Mouse (Mus musculus) neural tube, embryonic 12.5 days (tissue): ENCODE data around the gene Ank2. TPM values are rescaled to one million over a fixed set of nuclear protein-coding genes. Genes with fewer than 3 reads are reported as not detected.
A peak's percentile ranks its signal among the peaks of the same experiment; 100 is the strongest.

Source experiments
- ATAC-seq: fragments of 200-750 bp; cut with Nextera tagmentation; 2 replicates; pipeline ENCODE4 v1.8.0; 2017; ENCODE audit warnings: low read depth, mild to moderate bottlenecking, moderate TSS enrichment, moderate library complexity; ENCODE audit not compliant: low FRiP score
- H3K27ac ChIP-seq: fragments of 300-500 bp; sonication (generic); 2 replicates; pipeline ENCODE4 v1.5.1; 2016
- H3K27me3 ChIP-seq: fragments of 300-500 bp; sonication (generic); replicated peaks from 2 replicates; pipeline ENCODE4 v1.6.1; 2016; ENCODE audit warnings: mild to moderate bottlenecking
- H3K36me3 ChIP-seq: fragments of 300-500 bp; sonication (generic); 2 replicates; pipeline ENCODE4 v1.6.1; 2016; ENCODE audit warnings: mild to moderate bottlenecking
- H3K4me1 ChIP-seq: fragments of 300-500 bp; sonication (generic); 2 replicates; pipeline ENCODE4 v1.6.1; 2016
- H3K4me2 ChIP-seq: fragments of 300-500 bp; sonication (generic); replicated peaks from 2 replicates; pipeline ENCODE4 v1.6.1; 2016; ENCODE audit warnings: mild to moderate bottlenecking
- H3K4me3 ChIP-seq: fragments of 300-500 bp; sonication (generic); 2 replicates; pipeline ENCODE4 v1.5.1; 2016
- H3K9ac ChIP-seq: fragments of 300-500 bp; sonication (generic); 2 replicates; pipeline ENCODE4 v1.6.1; 2016; ENCODE audit warnings: mild to moderate bottlenecking
- H3K9me3 ChIP-seq: fragments of 300-500 bp; sonication (generic); 2 replicates; pipeline ENCODE4 v1.6.1; 2016; ENCODE audit warnings: mild to moderate bottlenecking
- WGBS: fragments of 180-500 bp; shearing (Covaris S2); methylation state at CpG from one replicate; pipeline ENCODE4 v1.1.7; 2016; 5-methylcytosine and 5-hydroxymethylcytosine counted together
- polyA plus RNA-seq: library from polyadenylated mRNA; unstranded; fragments of >200 nt; fragmentation: Nextera tagmentation; extraction: Ambion mirVana; gene quantifications from 2 replicates; pipeline ENCODE4 v1.2.1, GENCODE M21; 2016

Gene Ank2
- polyA plus RNA-seq, 1 experiment from 2014 or later, result 95.2 TPM

GRCm38 (mm10) chr3:127208871-127209270, 290.3 kb downstream of the Ank2 start:
- Histone ChIP-seq H3K9ac (no peak overlapping the region), H3K36me3 (no peaks in the 10 kb centered on the region), H3K4me1 (peaks cover 4% of the 10 kb centered on the region), H3K4me3 (no peak overlapping the region), H3K4me2 (no peak overlapping the region), H3K9me3 (no peaks in the 10 kb centered on the region), H3K27ac (no peak overlapping the region), H3K27me3 (no peaks in the 10 kb centered on the region)
- WGBS, result 94% methylated on average over 5 of the region's 5 CpGs
- ATAC-seq, result no peak

GRCm38 (mm10) chr3:127205883-127206434, 293.2 kb downstream of the Ank2 start:
- 87% methylated on average over 5 of the region's 5 CpGs for WGBS
- Histone ChIP-seq H3K9me3 (no peaks in the 10 kb centered on the region), H3K36me3 (no peaks in the 10 kb centered on the region), H3K4me1 (0 out of 2 replicates have a peak, but pooled peaks cover 1% of the 10 kb centered on the region), H3K4me2 (no peak overlapping the region), H3K9ac (no peak overlapping the region), H3K27me3 (no peaks in the 10 kb centered on the region), H3K27ac (no peak overlapping the region), H3K4me3 (no peak overlapping the region)
- no peak for ATAC-seq

- no peak overlapping the region for H3K4me3 ChIP-seq
- ATAC-seq, result no peak
- 45% methylated on average over 11 of the region's 11 CpGs for WGBS
- no peak overlapping the region for H3K4me2 ChIP-seq
- H3K4me1 ChIP-seq, result 0 out of 2 replicates have a peak, but pooled peaks cover 2% of the 10 kb centered on the region
- H3K9me3 ChIP-seq, result no peaks in the 10 kb centered on the region
- H3K27me3 ChIP-seq, result no peaks in the 10 kb centered on the region
- no peak overlapping the region for H3K27ac ChIP-seq
- H3K36me3 ChIP-seq, result no peaks in the 10 kb centered on the region
- H3K9ac ChIP-seq, result no peak overlapping the region
These were observed 296.6 kb downstream of the Ank2 start for GRCm38 (mm10) chr3:127202484-127203115.

DNA sequence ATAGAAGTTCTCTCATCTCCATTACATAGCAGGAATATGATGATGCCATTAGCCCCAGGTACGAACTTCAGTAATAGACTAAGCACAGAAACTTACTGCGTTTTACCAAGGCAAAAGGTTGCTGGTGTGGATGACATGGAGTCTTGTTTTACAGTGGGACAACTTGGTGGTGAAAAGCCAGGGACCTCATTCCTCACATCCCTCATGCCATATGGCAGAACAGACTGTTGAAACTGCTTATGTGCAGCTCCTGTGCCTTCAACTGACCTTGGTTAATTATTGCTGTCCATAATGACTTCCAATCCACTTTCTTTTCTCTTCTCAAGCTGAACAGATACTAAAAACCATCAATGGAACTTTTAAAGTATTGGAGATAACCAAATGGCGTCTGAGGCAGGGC, 298.4 kb downstream of the Ank2 start:
- no peak overlapping the region for H3K4me2 ChIP-seq
- H3K9me3 ChIP-seq, result no peaks in the 10 kb centered on the region
- no peaks in the 10 kb centered on the region for H3K36me3 ChIP-seq
- 68% methylated on average over 3 of the region's 3 CpGs for whole genome bisulfite sequencing
- no peak overlapping the region for H3K4me3 ChIP-seq
- no peak for ATAC-seq
- H3K27me3 ChIP-seq, result no peaks in the 10 kb centered on the region
- H3K27ac ChIP-seq, result no peak overlapping the region
- no peak overlapping the region for H3K9ac ChIP-seq
- H3K4me1 ChIP-seq, result 0 out of 2 replicates have a peak, but pooled peaks cover 2% of the 10 kb centered on the region

GRCm38 (mm10) chr3:127199112-127199665, 300.0 kb downstream of the Ank2 start:
- ATAC-seq, result no peak
- no peaks in the 10 kb centered on the region for H3K9me3 ChIP-seq

GRCm38 (mm10) chr3:127198656-127199055, 300.5 kb downstream of the Ank2 start:
- H3K4me2 ChIP-seq, result no peak overlapping the region
- ATAC-seq, result no peak
- 87% methylated on average over 7 of the region's 7 CpGs for WGBS
- H3K9ac ChIP-seq, result no peak overlapping the region
- H3K4me3 ChIP-seq, result no peak overlapping the region
- H3K27ac ChIP-seq, result no peak overlapping the region
- H3K36me3 ChIP-seq, result no peaks in the 10 kb centered on the region
- H3K4me1 ChIP-seq, result 0 out of 2 replicates have a peak, but pooled peaks cover 2% of the 10 kb centered on the region
- no peaks in the 10 kb centered on the region for H3K27me3 ChIP-seq
- H3K9me3 ChIP-seq, result no peaks in the 10 kb centered on the region

More at GRCm38 (mm10) chr3:127199112-127199665, 300.0 kb downstream of the Ank2 start:
- H3K4me1 ChIP-seq, result 0 out of 2 replicates have a peak, but pooled peaks cover 2% of the 10 kb centered on the region
- 83% methylated on average over 9 of the region's 9 CpGs for WGBS
- H3K4me3 ChIP-seq, result no peak overlapping the region
- no peaks in the 10 kb centered on the region for H3K36me3 ChIP-seq
- H3K9ac ChIP-seq, result no peak overlapping the region
- H3K4me2 ChIP-seq, result no peak overlapping the region
- no peaks in the 10 kb centered on the region for H3K27me3 ChIP-seq
- H3K27ac ChIP-seq, result no peak overlapping the region

GRCm38 (mm10) chr3:127188789-127189128, 310.4 kb downstream of the Ank2 start:
- no peaks in the 10 kb centered on the region for H3K36me3 ChIP-seq
- H3K9me3 ChIP-seq, result no peaks in the 10 kb centered on the region
- H3K4me3 ChIP-seq, result no peak overlapping the region
- no peak overlapping the region for H3K27ac ChIP-seq
- H3K9ac ChIP-seq, result no peak overlapping the region
- no peaks in the 10 kb centered on the region for H3K27me3 ChIP-seq
- no peak for ATAC-seq
- H3K4me2 ChIP-seq, result no peak overlapping the region
- WGBS, result 94% methylated on average over 5 of the region's 5 CpGs
- H3K4me1 ChIP-seq, result no peaks in the 10 kb centered on the region

- ATAC-seq, result no peak
- no peaks in the 10 kb centered on the region for H3K27me3 ChIP-seq
- 92% methylated on average over 5 of the region's 5 CpGs for WGBS
- H3K36me3 ChIP-seq, result no peaks in the 10 kb centered on the region
- no peak overlapping the region for H3K4me3 ChIP-seq
- no peak overlapping the region for H3K27ac ChIP-seq
- H3K9me3 ChIP-seq, result no peaks in the 10 kb centered on the region
- H3K4me2 ChIP-seq, result no peak overlapping the region
- no peak overlapping the region for H3K9ac ChIP-seq
- no peaks in the 10 kb centered on the region for H3K4me1 ChIP-seq
These were observed 310.9 kb downstream of the Ank2 start for GRCm38 (mm10) chr3:127188086-127188788.

- no peak for ATAC-seq
- no peaks in the 10 kb centered on the region for H3K27me3 ChIP-seq
- no peaks in the 10 kb centered on the region for H3K4me1 ChIP-seq
- H3K9ac ChIP-seq, result no peak overlapping the region
- no peaks in the 10 kb centered on the region for H3K9me3 ChIP-seq
- H3K4me2 ChIP-seq, result no peak overlapping the region
- H3K4me3 ChIP-seq, result no peak overlapping the region
- no peak overlapping the region for H3K27ac ChIP-seq
- WGBS, result 95% methylated on average over 2 of the region's 2 CpGs
- no peaks in the 10 kb centered on the region for H3K36me3 ChIP-seq
These were observed 312.1 kb downstream of the Ank2 start for GRCm38 (mm10) chr3:127187081-127187480.

DNA sequence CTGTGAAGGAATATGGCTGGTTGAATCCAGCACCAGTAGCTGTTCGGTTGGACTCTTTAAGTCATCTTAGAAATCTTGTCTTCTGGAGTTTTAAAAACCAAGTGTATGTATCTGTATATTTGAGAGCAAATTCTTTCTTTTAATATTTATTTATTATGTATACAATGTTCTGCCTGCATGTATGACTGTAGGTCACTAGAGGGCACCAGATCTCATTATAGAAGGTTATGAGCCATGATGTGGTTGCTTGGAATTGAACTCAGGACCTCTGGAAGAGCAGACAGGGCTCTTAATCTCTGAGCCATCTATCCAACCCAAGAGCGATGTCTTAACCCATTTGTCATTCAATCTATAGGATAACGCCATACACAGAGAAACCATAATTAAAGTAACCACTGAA, 312.9 kb downstream of the Ank2 start:
- Histone ChIP-seq H3K36me3 (no peaks in the 10 kb centered on the region), H3K4me1 (no peaks in the 10 kb centered on the region), H3K27me3 (no peaks in the 10 kb centered on the region), H3K4me2 (no peak overlapping the region), H3K9me3 (no peaks in the 10 kb centered on the region), H3K27ac (no peak overlapping the region), H3K4me3 (no peak overlapping the region), H3K9ac (no peak overlapping the region)
- no peak for ATAC-seq
- WGBS, result 90% methylated on average over 3 of the region's 3 CpGs

- H3K4me2 ChIP-seq, result no peak overlapping the region
- H3K9me3 ChIP-seq, result no peaks in the 10 kb centered on the region
- peak; percentile 53 for ATAC-seq
- H3K27me3 ChIP-seq, result no peaks in the 10 kb centered on the region
- H3K27ac ChIP-seq, result no peak overlapping the region
- no peak overlapping the region for H3K9ac ChIP-seq
- 10% methylated on average over 5 of the region's 5 CpGs for WGBS
- H3K4me1 ChIP-seq, result no peaks in the 10 kb centered on the region
- no peaks in the 10 kb centered on the region for H3K36me3 ChIP-seq
- no peak overlapping the region for H3K4me3 ChIP-seq
These were observed 315.0 kb downstream of the Ank2 start for GRCm38 (mm10) chr3:127183998-127184753.

DNA sequence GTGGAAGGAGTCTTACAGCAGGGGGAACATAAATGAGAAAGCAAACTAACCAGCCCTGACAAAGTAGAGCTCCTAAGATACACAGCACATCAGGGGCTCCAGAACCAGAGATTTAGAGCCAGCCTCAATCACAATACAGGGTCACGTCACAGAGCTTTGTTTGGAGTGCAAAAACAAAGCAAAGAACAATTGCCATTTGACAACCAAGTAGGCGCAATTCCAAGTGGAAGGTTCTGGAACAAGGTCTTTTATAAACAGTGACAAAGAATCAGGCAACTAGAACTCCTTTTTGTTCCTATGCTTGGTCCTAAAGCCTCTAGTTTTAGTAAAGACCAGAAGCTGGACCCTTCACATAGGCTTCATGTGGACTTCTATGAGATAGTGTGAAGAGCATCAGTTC, 326.5 kb downstream of the Ank2 start:
- Histone ChIP-seq H3K4me2 (no peak overlapping the region), H3K36me3 (no peaks in the 10 kb centered on the region), H3K4me3 (no peak overlapping the region), H3K9me3 (no peaks in the 10 kb centered on the region), H3K4me1 (no peaks in the 10 kb centered on the region), H3K27ac (no peak overlapping the region), H3K27me3 (no peaks in the 10 kb centered on the region), H3K9ac (no peak overlapping the region)
- no peak for ATAC-seq
- 61% methylated on average over 2 of the region's 2 CpGs for WGBS
